Mouse (Mus musculus) intestine, postnatal 0 days (tissue): ENCODE results near the gene Vegfa. TPM values are rescaled to one million over a fixed set of nuclear protein-coding genes. Genes with fewer than 3 reads are reported as not detected.

Experiments
- ATAC-seq: fragments of 200-750 bp; cut with Nextera tagmentation; 2 replicates; pipeline ENCODE4 v1.8.0; 2017; ENCODE audit warnings: mild to moderate bottlenecking, moderate TSS enrichment, moderate library complexity
- H3K27ac ChIP-seq: fragments of 300-500 bp; sonication (generic); 2 replicates; pipeline ENCODE4 v1.5.1; 2014; ENCODE audit warnings: mild to moderate bottlenecking, low read depth, low read length, moderate library complexity
- H3K27me3 ChIP-seq: fragments of 300-500 bp; sonication (generic); replicated peaks from 2 replicates; pipeline ENCODE4 v1.6.1; 2014; ENCODE audit warnings: low read length, mixed read lengths; ENCODE audit not compliant: control insufficient read depth, insufficient read depth
- H3K36me3 ChIP-seq: fragments of 300-500 bp; sonication (generic); 2 replicates; pipeline ENCODE4 v1.6.1; 2014; ENCODE audit warnings: mild to moderate bottlenecking, moderate library complexity; ENCODE audit not compliant: control insufficient read depth, insufficient read depth
- H3K4me1 ChIP-seq: fragments of 300-500 bp; sonication (generic); replicated peaks from 2 replicates; pipeline ENCODE4 v1.6.1; 2014; ENCODE audit warnings: antibody characterized with exemption, low read length, mixed read lengths; ENCODE audit not compliant: control insufficient read depth, insufficient read depth
- H3K4me2 ChIP-seq: fragments of 300-500 bp; sonication (generic); replicated peaks from 2 replicates; pipeline ENCODE4 v1.6.1; 2014; ENCODE audit warnings: low read depth, mild to moderate bottlenecking, moderate library complexity
- H3K4me3 ChIP-seq: fragments of 300-500 bp; sonication (generic); 2 replicates; pipeline ENCODE4 v1.5.1; 2014; ENCODE audit warnings: low read depth, low read length
- H3K9ac ChIP-seq: fragments of 300-500 bp; sonication (generic); 2 replicates; pipeline ENCODE4 v1.6.1; 2014; ENCODE audit warnings: mild to moderate bottlenecking, low read depth, low read length
- H3K9me3 ChIP-seq: fragments of 300-500 bp; sonication (generic); 2 replicates; pipeline ENCODE4 v1.6.1; 2016; ENCODE audit warnings: mixed run types; ENCODE audit not compliant: control insufficient read depth
- CTCF ChIP-seq: sonication (generic); IDR thresholded peaks from 2 replicates; pipeline ENCODE4 v1.5.1; 2016; ENCODE audit warnings: low read depth, mild to moderate bottlenecking, control low read depth, antibody characterized with exemption, moderate library complexity
- WGBS: fragments of 180-500 bp; shearing (Covaris S2); extraction: QIAGEN DNeasy Blood & Tissue Kit; methylation state at CpG from one replicate; pipeline ENCODE4 v1.1.7; 2014; 5-methylcytosine and 5-hydroxymethylcytosine counted together
- polyA plus RNA-seq: library from polyadenylated mRNA; unstranded; fragments of >200 nt; fragmentation: Nextera tagmentation; extraction: Ambion mirVana; gene quantifications from 2 replicates; pipeline ENCODE4 v1.2.1, GENCODE M21; 2015

Vegfa gene
- polyA plus RNA-seq, 1 experiment from 2014 or later: 5.9 TPM

GRCm38 (mm10) chr17:46044953-46045352 lies 12.8 kb upstream of the Vegfa start:
- Histone ChIP-seq H3K36me3 (no peaks in the 10 kb centered on the region), H3K9ac (no peak overlapping the region), H3K4me1 (no peaks in the 10 kb centered on the region), H3K9me3 (peaks cover 4% of the 10 kb centered on the region; the same call in 1 of the 2 replicates), H3K4me2 (no peak overlapping the region), H3K27me3 (no peaks in the 10 kb centered on the region), H3K4me3 (no peak overlapping the region), H3K27ac (no peak overlapping the region)
- TF ChIP-seq CTCF: no peak
- ATAC-seq: no peak
- WGBS: 76% methylated on average over 5 of the region's 5 CpGs

GRCm38 (mm10) chr17:46042158-46042557 lies 10.0 kb upstream of the Vegfa start:
- Histone ChIP-seq H3K4me1 (no peaks in the 10 kb centered on the region), H3K4me3 (no peak overlapping the region), H3K9me3 (no peaks in the 10 kb centered on the region), H3K27ac (no peak overlapping the region), H3K27me3 (no peaks in the 10 kb centered on the region), H3K36me3 (no peaks in the 10 kb centered on the region), H3K9ac (no peak overlapping the region), H3K4me2 (no peak overlapping the region)
- ATAC-seq: no peak
- WGBS: 71% methylated on average over 8 of the region's 8 CpGs
- no peak for TF ChIP-seq CTCF

- H3K27me3 ChIP-seq: no peaks in the 10 kb centered on the region
- WGBS: 85% methylated on average over 3 of the region's 3 CpGs
- H3K4me1 ChIP-seq: no peaks in the 10 kb centered on the region
- no peak for TF ChIP-seq CTCF
- no peak overlapping the region for H3K4me3 ChIP-seq
- no peak overlapping the region for H3K4me2 ChIP-seq
- no peak overlapping the region for H3K9ac ChIP-seq
- no peak overlapping the region for H3K27ac ChIP-seq
- no peak for ATAC-seq
- H3K36me3 ChIP-seq: no peaks in the 10 kb centered on the region
- no peaks in the 10 kb centered on the region for H3K9me3 ChIP-seq
Observed at GRCm38 (mm10) chr17:46041679-46042078, 9.5 kb upstream of the Vegfa start.

GRCm38 (mm10) chr17:46041223-46041622 lies 9.1 kb upstream of the Vegfa start:
- Histone ChIP-seq H3K36me3 (no peaks in the 10 kb centered on the region), H3K4me3 (no peak overlapping the region), H3K9ac (no peak overlapping the region), H3K4me1 (no peaks in the 10 kb centered on the region), H3K4me2 (no peak overlapping the region), H3K27ac (no peak overlapping the region), H3K9me3 (no peaks in the 10 kb centered on the region), H3K27me3 (no peaks in the 10 kb centered on the region)
- peak; percentile 34; the same call in 1 of the 2 replicates for ATAC-seq
- 63% methylated on average over 5 of the region's 5 CpGs for WGBS
- TF ChIP-seq CTCF: peak; percentile 83

- H3K4me3 ChIP-seq: no peak overlapping the region
- H3K27ac ChIP-seq: no peak overlapping the region
- H3K9me3 ChIP-seq: no peaks in the 10 kb centered on the region
- no peak for ATAC-seq
- H3K27me3 ChIP-seq: no peaks in the 10 kb centered on the region
- no peak overlapping the region for H3K9ac ChIP-seq
- WGBS: 44% methylated on average over 6 of the region's 6 CpGs
- H3K4me1 ChIP-seq: no peaks in the 10 kb centered on the region
- no peak for TF ChIP-seq CTCF
- H3K36me3 ChIP-seq: no peaks in the 10 kb centered on the region
- H3K4me2 ChIP-seq: no peak overlapping the region
Observed at GRCm38 (mm10) chr17:46040561-46040960, 8.4 kb upstream of the Vegfa start.

- ATAC-seq: no peak
- Histone ChIP-seq H3K9ac (no peak overlapping the region), H3K27ac (no peak overlapping the region), H3K36me3 (no peaks in the 10 kb centered on the region), H3K27me3 (no peaks in the 10 kb centered on the region), H3K4me1 (no peaks in the 10 kb centered on the region), H3K4me3 (no peak overlapping the region), H3K9me3 (no peaks in the 10 kb centered on the region), H3K4me2 (no peak overlapping the region)
- WGBS: 58% methylated on average over 3 of the region's 3 CpGs
- peak; percentile 60 for TF ChIP-seq CTCF
Observed at GRCm38 (mm10) chr17:46038906-46039305, 6.7 kb upstream of the Vegfa start.

- H3K4me1 ChIP-seq: no peaks in the 10 kb centered on the region
- H3K4me2 ChIP-seq: no peak overlapping the region
- no peak overlapping the region for H3K9ac ChIP-seq
- no peaks in the 10 kb centered on the region for H3K36me3 ChIP-seq
- no peaks in the 10 kb centered on the region for H3K9me3 ChIP-seq
- no peak for TF ChIP-seq CTCF
- ATAC-seq: no peak
- H3K27me3 ChIP-seq: no peaks in the 10 kb centered on the region
- H3K4me3 ChIP-seq: no peak overlapping the region
- 81% methylated on average over 6 of the region's 6 CpGs for WGBS
- H3K27ac ChIP-seq: no peak overlapping the region
Observed at GRCm38 (mm10) chr17:46036400-46036799, 4.2 kb upstream of the Vegfa start.
